Mouse (Mus musculus) C2C12 (cell line): ENCODE results near the gene Pde7b.

Source experiments
- CEBPB ChIP-seq: IDR thresholded peaks from one replicate; pipeline ENCODE4 v1.6.1; 2011; ENCODE audit warnings: low read depth, mild to moderate bottlenecking, control low read depth, moderate library complexity
- CTCF ChIP-seq: IDR thresholded peaks from one replicate; pipeline ENCODE4 v1.5.1; 2011; ENCODE audit not compliant: control insufficient read depth, insufficient read depth, insufficient read length
- MAX ChIP-seq: IDR thresholded peaks from one replicate; pipeline ENCODE4 v1.6.1; 2011; ENCODE audit warnings: mild to moderate bottlenecking, control low read depth
- MYOD1 ChIP-seq: IDR thresholded peaks from one replicate; pipeline ENCODE4 v1.6.1; 2011; ENCODE audit warnings: low read depth; ENCODE audit not compliant: control insufficient read depth, insufficient read length
- MYOG ChIP-seq: IDR thresholded peaks from one replicate; pipeline ENCODE4 v1.6.1; 2011; ENCODE audit not compliant: control insufficient read depth, insufficient read length; ENCODE audit errors: extremely low read depth
- USF1 ChIP-seq: IDR thresholded peaks from one replicate; pipeline ENCODE4 v1.6.1; 2011; ENCODE audit warnings: low read depth, mild to moderate bottlenecking, control low read depth, moderate library complexity

GRCm38 (mm10) chr10:20700633-20701032 is 24.2 kb downstream of the Pde7b start:
- TF ChIP-seq CTCF (no peak), MYOG (no peak), CEBPB (no peak), MAX (no peak), USF1 (no peak), MYOD1 (no peak)
